Mouse (Mus musculus) monocyte, adult 5-6 weeks (primary cell): Measurements from ENCODE around the gene Gm13279. TPM values are rescaled to one million over a fixed set of nuclear protein-coding genes. Genes with fewer than 3 reads are reported as not detected.
"Not testable (repeated sequence)": the region's sequence is repeated elsewhere in the genome, so short reads cannot be mapped to it uniquely, and the experiment has no call there.

Experiments used
- ATAC-seq: fragments of 153-309, 156-312 bp; replicated peaks from 2 replicates; pipeline ENCODE4 v1.8.0; 2017; ENCODE audit warnings: mild to moderate bottlenecking; ENCODE audit not compliant: low TSS enrichment, insufficient number of reproducible peaks, severe bottlenecking, poor library complexity, low FRiP score
- total RNA-seq: library from RNA; stranded (forward); fragments of 200-1000, 200-491, 200-594 nt; gene quantifications from 3 replicates; pipeline ENCODE4 v1.2.3, GENCODE M21; 2017

Gm13279 gene
- total RNA-seq, result not detected in 3 replicates

GRCm38 (mm10) chr4:88797097-88797496 is at the start of gene Gm13279:
TSS of gene Gm13279 (plus strand) at chr4:88797397.
- not testable (repeated sequence) for ATAC-seq

DNA sequence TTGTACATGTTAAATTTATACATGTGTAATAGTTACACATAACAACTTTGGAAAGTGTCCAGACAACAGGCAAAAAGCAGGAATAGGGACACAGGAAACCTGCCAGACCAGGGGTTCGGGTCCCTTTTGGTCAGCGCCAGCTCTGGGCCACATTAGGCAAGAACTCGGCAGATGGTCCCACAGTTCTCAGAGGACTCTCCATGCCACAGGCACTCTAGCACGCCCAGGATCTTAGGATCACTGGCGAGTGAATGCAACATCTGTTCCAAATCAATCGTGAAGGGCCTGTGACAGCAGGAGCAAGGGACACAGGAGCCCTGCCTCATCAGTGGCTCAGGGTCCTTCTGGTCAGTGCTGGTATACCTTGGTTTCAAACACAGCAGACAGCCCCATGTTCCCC is 47.3 kb upstream of the Gm13279 start:
- ATAC-seq, result no peak

DNA sequence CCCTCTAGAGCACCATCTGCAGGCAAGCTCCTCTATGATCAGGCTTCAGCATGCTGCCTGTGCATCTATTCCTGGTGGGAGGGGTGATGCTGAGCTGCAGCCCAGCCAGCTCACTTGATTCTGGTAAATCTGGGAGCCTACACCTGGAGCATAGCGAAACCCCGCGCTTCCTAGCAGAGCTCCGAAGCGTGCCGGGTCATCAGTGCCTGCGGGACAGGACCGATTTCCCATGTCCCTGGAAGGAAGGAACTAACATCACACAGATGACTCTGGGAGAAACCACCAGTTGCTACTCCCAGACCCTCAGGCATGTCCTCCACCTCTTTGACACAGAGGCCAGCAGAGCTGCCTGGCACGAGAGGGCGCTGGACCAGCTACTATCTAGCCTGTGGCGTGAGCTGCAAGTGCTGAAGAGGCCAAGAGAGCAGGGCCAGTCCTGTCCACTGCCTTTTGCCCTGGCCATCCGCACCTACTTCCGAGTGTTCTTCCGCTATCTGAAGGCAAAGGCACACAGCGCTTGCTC is 42.3 kb upstream of the Gm13279 start, which contains the start of gene Gm13271:
Gm13271 (plus strand) TSS at position 51 of the 523 bp plus-strand sequence.
- ATAC-seq, result not testable (repeated sequence)

DNA sequence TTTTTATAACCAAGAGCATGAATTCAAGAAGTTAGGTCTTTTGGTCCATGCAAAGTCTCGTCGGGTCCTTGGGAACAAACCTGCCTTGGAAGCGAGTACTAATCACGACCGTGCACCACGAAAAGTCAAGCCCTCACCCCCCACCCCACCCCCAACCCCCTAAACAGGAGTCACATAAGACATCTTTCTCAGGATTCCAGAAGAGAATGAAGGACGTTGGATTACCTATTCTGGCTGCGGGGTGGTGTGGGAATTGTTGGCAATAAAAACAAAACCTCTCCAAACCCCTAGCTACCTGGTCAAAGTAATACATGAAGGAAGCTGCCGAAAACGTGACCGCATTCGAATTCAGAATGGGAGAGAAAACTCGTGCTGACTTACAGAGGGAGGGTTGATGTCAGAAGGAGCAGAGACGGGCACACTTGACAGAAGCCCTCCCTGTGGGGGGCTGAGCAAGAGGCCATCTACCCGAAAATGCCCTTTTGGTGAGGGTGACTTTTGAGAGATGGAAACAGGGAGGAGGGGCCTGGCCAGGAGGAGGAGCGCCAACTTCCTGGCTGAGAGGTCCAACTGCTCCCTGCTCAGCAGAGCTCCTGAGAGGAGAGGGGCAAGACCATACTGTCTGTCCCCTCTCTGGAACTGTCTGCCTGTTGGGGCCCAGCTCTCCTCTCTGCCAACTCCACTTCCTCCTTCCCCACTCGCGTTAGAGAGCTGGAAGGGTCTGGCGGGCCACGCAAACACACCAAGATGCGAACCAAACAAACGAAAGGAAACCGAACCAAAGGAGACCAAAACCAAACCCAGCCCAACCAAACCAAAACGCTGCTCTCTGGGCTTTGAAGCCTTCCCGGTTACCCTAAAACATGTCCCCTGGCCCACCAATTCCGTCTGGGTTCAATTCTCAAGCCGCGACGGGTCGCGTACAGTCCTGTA is 40.4 kb upstream of the Gm13279 start:
- ATAC-seq, result not testable (repeated sequence)

DNA sequence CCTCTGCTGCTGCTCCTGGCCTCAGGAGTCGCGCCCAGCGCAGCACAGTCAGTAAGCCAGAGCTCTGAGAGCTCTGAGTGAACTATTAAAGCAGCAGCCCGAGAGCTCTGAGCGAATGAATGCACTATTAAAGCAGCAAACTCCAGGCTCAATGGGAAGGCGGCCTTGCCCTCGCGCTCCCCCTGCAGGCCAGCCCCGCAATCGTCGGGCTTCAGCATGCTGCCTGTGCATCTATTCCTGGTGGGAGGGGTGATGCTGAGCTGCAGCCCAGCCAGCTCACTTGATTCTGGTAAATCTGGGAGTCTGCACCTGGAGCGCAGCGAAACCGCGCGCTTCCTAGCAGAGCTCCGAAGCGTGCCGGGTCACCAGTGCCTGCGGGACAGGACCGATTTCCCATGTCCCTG is 39.6 kb upstream of the Gm13279 start:
- ATAC-seq, result peak; percentile 100

DNA sequence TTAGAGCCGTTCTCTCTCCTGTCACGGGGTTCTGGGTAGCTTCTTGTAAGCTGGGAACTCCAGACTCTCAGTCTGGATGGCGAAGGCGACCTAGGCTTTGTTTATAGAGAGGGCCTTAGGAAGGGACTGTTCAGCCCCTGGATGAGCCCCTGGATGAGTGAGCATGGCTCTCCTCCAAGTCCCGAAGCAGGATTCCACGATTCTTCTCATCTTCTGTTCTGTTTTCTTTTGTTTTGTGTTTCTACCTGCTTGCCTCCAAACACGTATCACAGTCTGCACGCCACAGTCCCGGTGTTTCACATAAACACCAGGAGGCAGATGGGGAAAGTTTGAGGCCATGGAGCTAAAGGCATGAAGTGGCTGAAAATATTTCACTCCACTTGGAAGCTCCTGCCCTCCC is 38.4 kb upstream of the Gm13279 start:
- ATAC-seq, result not testable (repeated sequence)

GRCm38 (mm10) chr4:88759610-88760268 is 37.5 kb upstream of the Gm13279 start, which contains the start of gene Gm13283:
TSS of gene Gm13283 (plus strand) at chr4:88760119.
- not testable (repeated sequence) for ATAC-seq

GRCm38 (mm10) chr4:88760431-88760830 is 36.8 kb upstream of the Gm13279 start:
- not testable (repeated sequence) for ATAC-seq

GRCm38 (mm10) chr4:88761776-88762175 is 35.4 kb upstream of the Gm13279 start:
- not testable (repeated sequence) for ATAC-seq

GRCm38 (mm10) chr4:88762341-88762740 is 34.9 kb upstream of the Gm13279 start:
- not testable (repeated sequence) for ATAC-seq

DNA sequence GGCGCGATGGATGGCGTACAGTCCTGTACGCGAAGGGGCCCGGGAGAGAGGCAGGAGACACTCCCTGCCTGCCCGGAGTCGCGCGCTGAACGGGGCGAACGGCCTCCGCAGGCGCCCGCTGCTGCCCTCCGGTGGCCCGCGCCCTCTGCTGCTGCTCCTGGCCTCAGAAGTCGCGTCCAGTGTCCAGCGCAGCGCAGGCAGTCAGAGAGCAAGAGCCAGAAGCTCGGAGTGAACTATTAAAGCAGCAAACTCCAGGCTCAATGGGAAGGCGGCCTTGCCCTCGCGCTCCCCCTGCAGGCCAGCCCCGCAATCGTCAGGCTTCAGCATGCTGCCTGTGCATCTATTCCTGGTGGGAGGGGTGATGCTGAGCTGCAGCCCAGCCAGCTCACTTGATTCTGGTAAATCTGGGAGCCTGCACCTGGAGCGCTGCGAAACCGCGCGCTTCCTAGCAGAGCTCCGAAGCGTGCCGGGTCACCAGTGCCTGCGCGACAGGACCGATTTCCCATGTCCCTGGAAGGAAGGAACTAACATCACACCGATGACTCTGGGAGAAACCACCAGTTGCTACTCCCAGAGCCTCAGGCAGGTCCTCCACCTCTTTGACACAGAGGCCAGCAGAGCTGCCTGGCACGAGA is 33.7 kb upstream of the Gm13279 start:
- ATAC-seq, result 0 out of 2 replicates have a peak, but pooled peaks have one; percentile 68

GRCm38 (mm10) chr4:88773534-88773933 is 23.7 kb upstream of the Gm13279 start, which contains the start of gene Gm13290:
TSS of gene Gm13290 (plus strand) at chr4:88773834.
- not testable (repeated sequence) for ATAC-seq

DNA sequence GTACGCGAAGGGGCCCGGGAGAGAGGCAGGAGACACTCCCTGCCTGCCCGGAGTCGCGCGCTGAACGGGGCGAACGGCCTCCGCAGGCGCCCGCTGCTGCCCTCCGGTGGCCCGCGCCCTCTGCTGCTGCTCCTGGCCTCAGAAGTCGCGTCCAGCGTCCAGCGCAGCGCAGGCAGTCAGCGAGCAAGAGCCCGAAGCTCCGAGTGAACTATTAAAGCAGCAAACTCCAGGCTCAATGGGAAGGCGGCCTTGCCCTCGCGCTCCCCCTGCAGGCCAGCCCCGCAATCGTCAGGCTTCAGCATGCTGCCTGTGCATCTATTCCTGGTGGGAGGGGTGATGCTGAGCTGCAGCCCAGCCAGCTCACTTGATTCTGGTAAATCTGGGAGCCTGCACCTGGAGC is 20.6 kb upstream of the Gm13279 start, which contains the start of gene Gm13289:
Gm13289 (plus strand) TSS at position 301 of the 400 bp plus-strand sequence.
- ATAC-seq, result not testable (repeated sequence)

- ATAC-seq, result not testable (repeated sequence)
These were observed 17.6 kb upstream of the Gm13279 start, which contains the start of gene Gm13272 for GRCm38 (mm10) chr4:88779550-88779949. TSS of gene Gm13272 (plus strand) at chr4:88779850.

DNA sequence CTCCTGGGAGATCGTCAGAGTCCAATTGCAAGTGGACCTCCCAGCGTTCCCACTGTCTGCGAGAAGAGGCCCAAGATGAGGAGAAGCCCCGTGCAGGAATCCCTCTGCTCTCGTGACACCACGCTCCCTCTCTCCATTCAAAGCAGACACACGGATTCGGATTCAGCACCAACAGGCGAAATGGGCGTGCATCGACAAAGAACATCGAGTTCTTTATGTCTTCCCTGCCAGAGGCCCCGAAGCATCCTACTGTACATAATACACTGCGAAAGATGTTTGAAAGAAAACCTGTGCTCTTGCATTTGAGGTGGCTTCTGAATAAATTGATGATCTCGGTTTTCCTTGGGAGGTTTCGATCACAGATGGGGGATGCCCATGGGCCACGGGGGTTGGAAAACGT is 16.9 kb upstream of the Gm13279 start:
- not testable (repeated sequence) for ATAC-seq

DNA sequence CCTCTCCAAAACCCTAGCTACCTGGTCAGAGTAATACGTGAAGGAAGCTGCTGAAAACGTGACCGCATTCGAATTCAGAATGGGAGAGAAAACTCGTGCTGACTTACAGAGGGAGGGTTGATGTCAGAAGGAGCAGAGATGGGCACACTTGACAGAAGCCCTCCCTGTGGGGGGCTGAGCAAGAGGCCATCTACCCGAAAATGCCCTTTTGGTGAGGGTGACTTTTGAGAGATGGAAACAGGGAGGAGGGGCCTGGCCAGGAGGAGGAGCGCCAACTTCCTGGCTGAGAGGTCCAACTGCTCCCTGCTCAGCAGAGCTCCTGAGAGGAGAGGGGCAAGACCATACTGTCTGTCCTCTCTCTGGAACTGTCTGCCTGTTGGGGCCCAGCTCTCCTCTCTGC is 15.4 kb upstream of the Gm13279 start, which contains the start of gene Ifnz:
Ifnz (plus strand) TSS at position 301 of the 400 bp plus-strand sequence.
- ATAC-seq, result not testable (repeated sequence)

GRCm38 (mm10) chr4:88782335-88782734 is 14.9 kb upstream of the Gm13279 start:
- ATAC-seq, result not testable (repeated sequence)

- not testable (repeated sequence) for ATAC-seq
These were observed 11.8 kb upstream of the Gm13279 start, which contains the start of gene Gm13276 for GRCm38 (mm10) chr4:88785409-88785808. TSS of gene Gm13276 (plus strand) at chr4:88785709.
